ENCODE assay signal across 18 mouse cellular contexts in genomic region chr10:101189233-101189632, GRCm38 (mm10).
A peak's percentile ranks its signal among the peaks of the same experiment; 100 is the strongest.
DNase-seq lines count a peak whose midpoint lies in the region; ATAC-seq and TF ChIP-seq lines count a peak whose summit lies in the region.
"Had no signal": no experiment of that assay in that cellular context is flagged by ENCODE, and none has a peak within 500 bp of the region (broad histone marks: within the 10 kb centered on the region; RNA-seq: fewer than 3 reads in every experiment).

No protein-coding gene starts in this region.

- DNase-seq in cerebellum, postnatal 10 days, result peak; percentile 81 to 86
- no peak for DNase-seq in cerebellum, adult 8-10 months
- peak; percentile 26 for DNase-seq in hindbrain, postnatal 0 days (ENCODE audit: low spot score)
- DNase-seq in brain, embryonic 14.5 days (ENCODE audit: low read depth), result peak; percentile 87
- DNase-seq in layer of hippocampus, adult 2 months (ENCODE audit: low spot score in 2 of 2), result peak; percentile 22 to 68
- no peak for DNase-seq in lung, postnatal 0 days (ENCODE audit: low spot score)
- DNase-seq in urinary bladder, postnatal 10 days (ENCODE audit: low spot score), result no peak
- DNase-seq: adrenal gland, adult 8-10 months; B cell, adult 2 months; cerebellum, adult 18-20 months; gastrocnemius, adult 2 months; heart, postnatal 14 days; thymus, adult 2 months had no signal

- no peaks in the 10 kb centered on the region for H3K27me3 ChIP-seq in hindbrain, postnatal 0 days (ENCODE audit: insufficient read depth, low read length)
- no peaks in the 10 kb centered on the region for H3K27me3 ChIP-seq in hindbrain, embryonic 13.5 days
- no peaks in the 10 kb centered on the region for H3K27me3 ChIP-seq in lung, postnatal 0 days (replicated peaks; ENCODE audit: insufficient read depth, low read length)
- H3K27me3 ChIP-seq: lung, embryonic 15.5 days; neural tube, embryonic 13.5 days had no signal

- no peak for ATAC-seq in hindbrain, postnatal 0 days
- no peak for ATAC-seq in hindbrain, embryonic 13.5 days (ENCODE audit: low FRiP score)
- ATAC-seq in lung, postnatal 0 days, result no peak

- no peaks in the 10 kb centered on the region for H3K4me1 ChIP-seq in hindbrain, postnatal 0 days (ENCODE audit: insufficient read depth, low read length)
- no peaks in the 10 kb centered on the region for H3K4me1 ChIP-seq in hindbrain, embryonic 13.5 days (replicated peaks)
- H3K4me1 ChIP-seq in lung, postnatal 0 days (ENCODE audit: insufficient read depth, low read depth, low read length), result no peaks in the 10 kb centered on the region
- H3K4me1 ChIP-seq: lung, embryonic 15.5 days; neural tube, embryonic 13.5 days had no signal

- no peak overlapping the region for H3K4me2 ChIP-seq in hindbrain, postnatal 0 days (ENCODE audit: low read depth, low read length)
- no peak overlapping the region for H3K4me2 ChIP-seq in hindbrain, embryonic 13.5 days
- H3K4me2 ChIP-seq in lung, postnatal 0 days (replicated peaks; ENCODE audit: low read depth, low read length), result no peak overlapping the region
- H3K4me2 ChIP-seq: liver, embryonic 11.5 days; lung, embryonic 15.5 days; neural tube, embryonic 13.5 days had no signal

- no peak overlapping the region for H3K4me3 ChIP-seq in hindbrain, postnatal 0 days (ENCODE audit: low read length)
- H3K4me3 ChIP-seq in hindbrain, embryonic 13.5 days, result no peak overlapping the region
- no peak overlapping the region for H3K4me3 ChIP-seq in layer of hippocampus, adult 2 months
- no peak overlapping the region for H3K4me3 ChIP-seq in lung, postnatal 0 days (ENCODE audit: low read depth, low read length)
- H3K4me3 ChIP-seq: gastrocnemius, adult 2 months; left cerebral cortex, adult 2 months; lung, embryonic 15.5 days; neural tube, embryonic 13.5 days had no signal

- no peak for TF ChIP-seq EP300 in lung, postnatal 0 days (IDR thresholded peaks at IDR 0.05)

- WGBS in hindbrain, postnatal 0 days, result 73% methylated on average over 1 of the region's 1 CpGs
- WGBS in hindbrain, embryonic 13.5 days, result 86% methylated on average over 1 of the region's 1 CpGs
- whole genome bisulfite sequencing in lung, postnatal 0 days, result 72% methylated on average over 1 of the region's 1 CpGs

- no peak for TF ChIP-seq CTCF in hindbrain, postnatal 0 days (IDR thresholded peaks at IDR 0.05; ENCODE audit: low read depth)
- TF ChIP-seq CTCF in brain, embryonic 14.5 days (IDR thresholded peaks at IDR 0.05; ENCODE audit: borderline replicate concordance, extremely low read depth, insufficient read depth, insufficient read length), result no peak
- no peak for TF ChIP-seq CTCF in layer of hippocampus, adult 2 months (conservative IDR thresholded peaks at IDR 0.05)
- no peak for TF ChIP-seq CTCF in lung, postnatal 0 days (IDR thresholded peaks at IDR 0.05)

- no peak overlapping the region for H3K9ac ChIP-seq in hindbrain, postnatal 0 days (replicated peaks; ENCODE audit: low read length)
- no peak overlapping the region for H3K9ac ChIP-seq in hindbrain, embryonic 13.5 days
- H3K9ac ChIP-seq in lung, postnatal 0 days (replicated peaks; ENCODE audit: low read depth), result no peak overlapping the region
- H3K9ac ChIP-seq: lung, embryonic 15.5 days; neural tube, embryonic 13.5 days had no signal

- H3K36me3 ChIP-seq in hindbrain, postnatal 0 days (ENCODE audit: insufficient read depth, low read length), result no peaks in the 10 kb centered on the region
- H3K36me3 ChIP-seq in hindbrain, embryonic 13.5 days, result no peaks in the 10 kb centered on the region
- no peaks in the 10 kb centered on the region for H3K36me3 ChIP-seq in lung, postnatal 0 days (ENCODE audit: insufficient read depth, low read length)
- H3K36me3 ChIP-seq: lung, embryonic 15.5 days; neural tube, embryonic 13.5 days had no signal

- TF ChIP-seq POLR2A in brain, embryonic 14.5 days (IDR thresholded peaks at IDR 0.05; ENCODE audit: borderline replicate concordance, extremely low read depth, insufficient read depth, insufficient read length, poor library complexity, severe bottlenecking), result no peak

- H3K9me3 ChIP-seq in hindbrain, postnatal 0 days (ENCODE audit: low read length), result no peaks in the 10 kb centered on the region
- H3K9me3 ChIP-seq in hindbrain, embryonic 13.5 days, result no peaks in the 10 kb centered on the region
- H3K9me3 ChIP-seq in lung, postnatal 0 days (ENCODE audit: low read length), result no peaks in the 10 kb centered on the region
- H3K9me3 ChIP-seq: lung, embryonic 15.5 days; neural tube, embryonic 13.5 days had no signal

- no peak overlapping the region for H3K27ac ChIP-seq in hindbrain, postnatal 0 days
- H3K27ac ChIP-seq in hindbrain, embryonic 13.5 days, result no peak overlapping the region
- no peak overlapping the region for H3K27ac ChIP-seq in layer of hippocampus, adult 2 months
- H3K27ac ChIP-seq in lung, postnatal 0 days (ENCODE audit: low read length), result no peak overlapping the region
- H3K27ac ChIP-seq: gastrocnemius, adult 2 months; left cerebral cortex, adult 2 months; lung, embryonic 15.5 days; neural tube, embryonic 13.5 days had no signal

Comparison
In these comparisons a context has a peak if more than half of its experiments do, and no peak if none do; other contexts are left out.
1. DNase-seq: peak in cerebellum, postnatal 10 days (2 of 2), hindbrain, postnatal 0 days (single experiment), brain, embryonic 14.5 days (single experiment) and layer of hippocampus, adult 2 months (2 of 2); none in cerebellum, adult 8-10 months (single experiment), lung, postnatal 0 days (single experiment) and urinary bladder, postnatal 10 days (single experiment).